Mouse (Mus musculus): ENCODE measurements at regions not wholly inside any gene's neighbourhood (a gene's known extent, or its start where the extent isn't known, plus 50 kb on each side); places are given as distances from the start of the nearest gene placed in this dataset.

DNA sequence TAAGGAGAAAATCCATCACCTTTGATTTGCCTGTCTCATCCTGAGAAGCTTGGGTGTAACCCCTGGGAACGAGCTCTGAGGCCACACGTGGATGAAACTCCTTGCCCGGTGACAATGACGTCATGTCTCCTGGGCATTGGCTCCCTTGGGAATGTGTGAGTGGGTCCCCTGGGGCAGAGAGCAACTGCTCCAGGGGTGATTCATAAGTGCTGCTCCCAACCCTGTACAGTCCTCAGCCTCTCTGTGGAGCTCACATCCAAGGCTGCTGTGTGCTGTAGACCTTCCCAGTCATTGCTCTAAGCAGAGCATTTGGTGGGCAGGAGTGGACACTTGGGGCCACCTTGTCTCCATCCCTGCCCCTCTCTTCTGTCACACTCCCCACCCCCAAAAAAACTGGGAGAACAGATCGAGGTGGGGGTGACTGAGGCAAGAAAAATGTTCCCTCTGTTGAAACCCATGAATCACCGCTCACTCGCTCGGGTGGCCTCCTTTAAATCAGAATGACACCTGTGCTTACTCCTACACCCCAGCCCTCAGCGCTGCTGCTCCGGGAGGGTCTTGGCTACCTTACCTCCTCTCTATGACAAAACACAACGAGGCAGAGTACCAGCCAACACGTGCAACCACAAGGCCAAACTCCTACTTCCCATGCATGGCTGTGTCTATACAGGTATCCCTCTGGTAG is 321.3 kb downstream of the Sox9 start:
- TF ChIP-seq CTCF (IDR thresholded peaks at IDR 0.05; ENCODE audit: insufficient read depth, low read length): no peak
- no peak for TF ChIP-seq POLR2A (IDR thresholded peaks at IDR 0.05; ENCODE audit: borderline replicate concordance, extremely low read depth, low read depth, low read length)
